Mouse (Mus musculus): ENCODE measurements around the gene Rbp3.

DNA sequence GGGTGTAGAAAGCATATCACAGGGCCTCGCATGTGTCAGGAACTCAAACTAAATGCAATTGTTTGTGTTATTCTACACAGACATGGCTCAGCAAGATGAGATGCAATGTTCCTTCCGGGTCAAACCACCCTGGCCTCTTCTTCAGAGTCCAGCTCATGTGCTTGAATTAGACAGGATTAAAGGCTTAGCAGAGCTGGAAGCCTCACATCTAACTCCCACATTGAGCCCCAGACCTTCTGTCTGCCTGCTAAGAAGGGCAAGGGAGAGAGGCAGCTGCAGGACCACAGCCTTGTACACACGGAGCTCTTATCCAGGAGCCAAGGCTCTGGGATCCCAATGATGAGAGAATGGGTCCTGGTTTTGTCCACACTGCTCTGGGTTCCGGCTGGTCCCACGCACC is at the start of gene Rbp3:
- TF ChIP-seq CTCF (IDR thresholded peaks at IDR 0.05; ENCODE audit: low read depth) = no peak
- no peak for TF ChIP-seq EP300 (IDR thresholded peaks at IDR 0.05; ENCODE audit: low read depth)

All from liver, embryonic 14.5 days (tissue).